Mouse (Mus musculus): Measurements from ENCODE around the gene Fkrp.

The Fkrp gene

GRCm38 (mm10) chr7:16816475-16817122 lies at the start of gene Fkrp:
TSS of gene Fkrp (minus strand) at chr7:16816732.
- DNase-seq (ENCODE audit: extremely low spot score, low spot score): peak; percentile 74

GRCm38 (mm10) chr7:16859902-16860651 lies 43.5 kb upstream of the Fkrp start:
- DNase-seq (ENCODE audit: extremely low spot score, low spot score): peak; percentile 70

- peak; percentile 39 for DNase-seq (ENCODE audit: extremely low spot score, low spot score)
Measured at GRCm38 (mm10) chr7:16858336-16858735, 41.8 kb upstream of the Fkrp start.

GRCm38 (mm10) chr7:16853302-16853831 lies 36.8 kb upstream of the Fkrp start:
- no peak for DNase-seq (ENCODE audit: extremely low spot score, low spot score)

GRCm38 (mm10) chr7:16851636-16852035 lies 35.1 kb upstream of the Fkrp start:
- DNase-seq (ENCODE audit: extremely low spot score, low spot score): no peak

GRCm38 (mm10) chr7:16848579-16848978 lies 32.0 kb upstream of the Fkrp start:
- peak; percentile 63 for DNase-seq (ENCODE audit: extremely low spot score, low spot score)

- DNase-seq (ENCODE audit: extremely low spot score, low spot score): no peak
Measured at GRCm38 (mm10) chr7:16847507-16847906, 31.0 kb upstream of the Fkrp start.

- no peak for DNase-seq (ENCODE audit: extremely low spot score, low spot score)
Measured at GRCm38 (mm10) chr7:16846775-16847174, 30.2 kb upstream of the Fkrp start.

- no peak for DNase-seq (ENCODE audit: extremely low spot score, low spot score)
Measured at GRCm38 (mm10) chr7:16845820-16846167, 29.3 kb upstream of the Fkrp start.

GRCm38 (mm10) chr7:16845072-16845819 lies 28.7 kb upstream of the Fkrp start:
- no peak for DNase-seq (ENCODE audit: extremely low spot score, low spot score)

GRCm38 (mm10) chr7:16844696-16845071 lies 28.2 kb upstream of the Fkrp start:
- DNase-seq (ENCODE audit: extremely low spot score, low spot score): no peak

- DNase-seq (ENCODE audit: extremely low spot score, low spot score): peak; percentile 46
Measured at GRCm38 (mm10) chr7:16843441-16844171, 27.1 kb upstream of the Fkrp start.

- DNase-seq (ENCODE audit: extremely low spot score, low spot score): peak; percentile 90
Measured at GRCm38 (mm10) chr7:16842645-16843063, 26.1 kb upstream of the Fkrp start, which contains the start of gene Prkd2. TSS of gene Prkd2 (plus strand) at chr7:16842902.

GRCm38 (mm10) chr7:16841561-16842560 lies 25.3 kb upstream of the Fkrp start:
- DNase-seq (ENCODE audit: extremely low spot score, low spot score): no peak

- no peak for DNase-seq (ENCODE audit: extremely low spot score, low spot score)
Measured at GRCm38 (mm10) chr7:16841078-16841477, 24.5 kb upstream of the Fkrp start.

GRCm38 (mm10) chr7:16840109-16840491 lies 23.6 kb upstream of the Fkrp start:
- no peak for DNase-seq (ENCODE audit: extremely low spot score, low spot score)

- no peak for DNase-seq (ENCODE audit: extremely low spot score, low spot score)
Measured at GRCm38 (mm10) chr7:16839427-16840108, 23.0 kb upstream of the Fkrp start.

GRCm38 (mm10) chr7:16838804-16839426 lies 22.4 kb upstream of the Fkrp start:
- DNase-seq (ENCODE audit: extremely low spot score, low spot score): no peak
